Mouse (Mus musculus) kidney, postnatal 25 days (tissue): Measurements from ENCODE around the gene Nhlrc3.

Experiments
- DNase-seq, 2 experiments: peaks; one replicate each; pipeline ENCODE4 v3.0.0; 2021; ENCODE audit warnings: mixed read lengths in 2 of 2

The Nhlrc3 gene

GRCm38 (mm10) chr3:53454005-53454404 lies 9.1 kb downstream of the Nhlrc3 start:
- DNase-seq = no peak

- no peak for DNase-seq
Observed at GRCm38 (mm10) chr3:53453346-53453745, 9.8 kb downstream of the Nhlrc3 start.

GRCm38 (mm10) chr3:53452351-53452750 lies 10.8 kb downstream of the Nhlrc3 start:
- no peak for DNase-seq

GRCm38 (mm10) chr3:53450666-53451065 lies 12.5 kb downstream of the Nhlrc3 start:
- DNase-seq = no peak

GRCm38 (mm10) chr3:53448208-53448607 lies 14.9 kb downstream of the Nhlrc3 start:
- peak in 1 of 2 experiments; percentile 59 for DNase-seq

- DNase-seq = no peak
Observed at GRCm38 (mm10) chr3:53446801-53447200, 16.3 kb downstream of the Nhlrc3 start.

- no peak for DNase-seq
Observed at GRCm38 (mm10) chr3:53445540-53445939, 17.6 kb downstream of the Nhlrc3 start.

- DNase-seq = no peak
Observed at GRCm38 (mm10) chr3:53436550-53436949, 26.6 kb downstream of the Nhlrc3 start.

GRCm38 (mm10) chr3:53434610-53435009 lies 28.5 kb downstream of the Nhlrc3 start:
- no peak for DNase-seq

- DNase-seq = no peak
Observed at GRCm38 (mm10) chr3:53423576-53423975, 39.6 kb downstream of the Nhlrc3 start.

GRCm38 (mm10) chr3:53422691-53423090 lies 40.4 kb downstream of the Nhlrc3 start:
- DNase-seq = no peak

- DNase-seq = no peak
Observed at GRCm38 (mm10) chr3:53421656-53422055, 41.5 kb downstream of the Nhlrc3 start.

GRCm38 (mm10) chr3:53417701-53418100 lies 45.4 kb downstream of the Nhlrc3 start:
- no peak for DNase-seq

GRCm38 (mm10) chr3:53416036-53416506 lies 47.1 kb downstream of the Nhlrc3 start:
- DNase-seq = no peak

- DNase-seq = peak; percentile 42 to 59
Observed at GRCm38 (mm10) chr3:53413959-53414358, 49.2 kb downstream of the Nhlrc3 start.

- DNase-seq = no peak
Observed at GRCm38 (mm10) chr3:53413465-53413864, 49.7 kb downstream of the Nhlrc3 start.

- DNase-seq = no peak
Observed at GRCm38 (mm10) chr3:53412259-53412658, 50.9 kb downstream of the Nhlrc3 start.

GRCm38 (mm10) chr3:53410031-53410430 lies 53.1 kb downstream of the Nhlrc3 start:
- no peak for DNase-seq

GRCm38 (mm10) chr3:53407145-53407544 lies 56.0 kb downstream of the Nhlrc3 start:
- no peak for DNase-seq
